Mouse (Mus musculus) mouse trophoblast stem cell (cell line): Measurements from ENCODE around the gene Sept7.
"Not testable (repeated sequence)": the region's sequence is repeated elsewhere in the genome, so short reads cannot be mapped to it uniquely, and the experiment has no call there.

Experiments used
- in situ Hi-C, 2 experiments: fragments of 300-500 bp; cut with MseI, MboI; formaldehyde crosslinking; loops; 2 replicates in 1 of 2; 3 replicates in 1 of 2; pipeline ENCODE4 v1.15.1; 2025

Gene Sept7

GRCm38 (mm10) chr9:25252283-25252726 lies at the start of gene Sept7:
Gene Sept7 (plus strand): TSS chr9:25252439.
- in situ Hi-C loops: loop anchor here in 1 of 2 experiments (25.0 kb wide), 1 partner anchor 90 kb away; the partner anchor contains the start of gene Herpud2

- in situ Hi-C loops: no loop called here
These were observed 44.0 kb upstream of the Sept7 start for GRCm38 (mm10) chr9:25208087-25208803.

GRCm38 (mm10) chr9:25212309-25213163 lies 39.7 kb upstream of the Sept7 start:
- in situ Hi-C loops: no loop called here

- in situ Hi-C loops: no loop called here
These were observed 39.1 kb upstream of the Sept7 start for GRCm38 (mm10) chr9:25213164-25213557.

- in situ Hi-C loops: no loop called here
These were observed 36.8 kb upstream of the Sept7 start for GRCm38 (mm10) chr9:25215411-25215810.

- in situ Hi-C loops: no loop called here
These were observed 36.0 kb upstream of the Sept7 start for GRCm38 (mm10) chr9:25216210-25216609.

GRCm38 (mm10) chr9:25218954-25219353 lies 33.3 kb upstream of the Sept7 start:
- in situ Hi-C loops: no loop called here

GRCm38 (mm10) chr9:25219882-25220281 lies 32.4 kb upstream of the Sept7 start:
- in situ Hi-C loops: no loop called here

- in situ Hi-C loops: no loop called here
These were observed 27.3 kb upstream of the Sept7 start for GRCm38 (mm10) chr9:25224959-25225358.

- in situ Hi-C loops: no loop called here
These were observed 22.5 kb upstream of the Sept7 start for GRCm38 (mm10) chr9:25229740-25230139.

- in situ Hi-C loops: no loop called here
These were observed 21.8 kb upstream of the Sept7 start for GRCm38 (mm10) chr9:25230213-25231039.

- in situ Hi-C loops: no loop called here
These were observed 11.2 kb upstream of the Sept7 start for GRCm38 (mm10) chr9:25241065-25241464.

GRCm38 (mm10) chr9:25241783-25242182 lies 10.5 kb upstream of the Sept7 start:
- in situ Hi-C loops: not testable (repeated sequence)

GRCm38 (mm10) chr9:25242266-25242665 lies 10.0 kb upstream of the Sept7 start:
- in situ Hi-C loops: no loop called here

- in situ Hi-C loops: no loop called here
These were observed 8.1 kb upstream of the Sept7 start for GRCm38 (mm10) chr9:25243926-25244657.

- in situ Hi-C loops: no loop called here
These were observed 7.1 kb upstream of the Sept7 start for GRCm38 (mm10) chr9:25245125-25245524.

GRCm38 (mm10) chr9:25246508-25246907 lies 5.7 kb upstream of the Sept7 start:
- in situ Hi-C loops: no loop called here

GRCm38 (mm10) chr9:25251174-25251573 lies 1.1 kb upstream of the Sept7 start:
- in situ Hi-C loops: loop anchor here in 1 of 2 experiments (25.0 kb wide), 1 partner anchor 89 kb away; the partner anchor contains the start of gene Herpud2

GRCm38 (mm10) chr9:25251611-25252282 lies 492 bp upstream of the Sept7 start:
- in situ Hi-C loops: loop anchor here in 1 of 2 experiments (25.0 kb wide), 1 partner anchor 89 kb away; the partner anchor contains the start of gene Herpud2
